Mouse (Mus musculus): ENCODE measurements around the gene Oaf. TPM values are rescaled to one million over a fixed set of nuclear protein-coding genes. Genes with fewer than 3 reads are reported as not detected.

Oaf gene
- polyA plus RNA-seq, 1 experiment from 2014 or later: 65.6 TPM

- CTCF ChIA-PET: interaction anchor here (1.8 kb wide), 1 partner anchor 14 kb away, joined by 4 read pairs; no protein-coding TSS in a partner anchor
- POLR2A ChIA-PET: no interaction called here
- no peak for DNase-seq (ENCODE audit: low read depth, low spot score)
- H3K27me3 ChIP-seq: no peaks in the 10 kb centered on the region
- ATAC-seq: no peak
- no peak for TF ChIP-seq CTCF (IDR thresholded peaks at IDR 0.05)
- in situ Hi-C loops (cut with MboI; ENCODE audit: low pct_unique_long_range_greater_than_20kb): no loop called here
Observed at GRCm38 (mm10) chr9:43235336-43235735, 4.4 kb downstream of the Oaf start.

GRCm38 (mm10) chr9:43234496-43234895, 5.2 kb downstream of the Oaf start:
- CTCF ChIA-PET: no interaction called here
- no peak for ATAC-seq
- in situ Hi-C loops (cut with MboI; ENCODE audit: low pct_unique_long_range_greater_than_20kb): no loop called here
- DNase-seq (ENCODE audit: low read depth, low spot score): no peak
- no peak for TF ChIP-seq CTCF (IDR thresholded peaks at IDR 0.05)
- H3K27me3 ChIP-seq: no peaks in the 10 kb centered on the region
- POLR2A ChIA-PET: no interaction called here

- no peak for TF ChIP-seq CTCF (IDR thresholded peaks at IDR 0.05)
- DNase-seq (ENCODE audit: low read depth, low spot score) (no peak), ATAC-seq (no peak)
- in situ Hi-C loops (cut with MboI; ENCODE audit: low pct_unique_long_range_greater_than_20kb): no loop called here
- CTCF ChIA-PET: no interaction called here
- POLR2A ChIA-PET: no interaction called here
- H3K27me3 ChIP-seq: no peaks in the 10 kb centered on the region
Observed at GRCm38 (mm10) chr9:43233515-43233914, 6.2 kb downstream of the Oaf start.

GRCm38 (mm10) chr9:43233044-43233443, 6.7 kb downstream of the Oaf start:
- in situ Hi-C loops (cut with MboI; ENCODE audit: low pct_unique_long_range_greater_than_20kb): no loop called here

GRCm38 (mm10) chr9:43232286-43232685, 7.4 kb downstream of the Oaf start:
- in situ Hi-C loops (cut with MboI; ENCODE audit: low pct_unique_long_range_greater_than_20kb): no loop called here
- no peak for ATAC-seq

More at GRCm38 (mm10) chr9:43233044-43233443, 6.7 kb downstream of the Oaf start:
- no peak for ATAC-seq
- DNase-seq (ENCODE audit: low read depth, low spot score): no peak
- ChIA-PET POLR2A (no interaction called here), CTCF (interaction anchor here (1.4 kb wide), 1 partner anchor 30 kb away, joined by 3 read pairs; no protein-coding TSS in a partner anchor)
- no peak for TF ChIP-seq CTCF (IDR thresholded peaks at IDR 0.05)
- no peaks in the 10 kb centered on the region for H3K27me3 ChIP-seq

GRCm38 (mm10) chr9:43231805-43232204, 7.9 kb downstream of the Oaf start:
- ATAC-seq (no peak), DNase-seq (ENCODE audit: low read depth, low spot score) (no peak)
- CTCF ChIA-PET: interaction anchor here (1.0 to 1.4 kb wide), 2 partner anchors 31 to 46 kb away, joined by 3 read pairs; no protein-coding TSS in a partner anchor
- in situ Hi-C loops (cut with MboI; ENCODE audit: low pct_unique_long_range_greater_than_20kb): no loop called here
- TF ChIP-seq CTCF (IDR thresholded peaks at IDR 0.05): no peak
- no peaks in the 10 kb centered on the region for H3K27me3 ChIP-seq
- POLR2A ChIA-PET: no interaction called here

More at GRCm38 (mm10) chr9:43232286-43232685, 7.4 kb downstream of the Oaf start:
- H3K27me3 ChIP-seq: no peaks in the 10 kb centered on the region
- CTCF ChIA-PET: interaction anchor here (1.0 to 1.4 kb wide), 2 partner anchors 31 to 46 kb away, joined by 3 read pairs; no protein-coding TSS in a partner anchor
- POLR2A ChIA-PET: no interaction called here
- DNase-seq (ENCODE audit: low read depth, low spot score): no peak
- TF ChIP-seq CTCF (IDR thresholded peaks at IDR 0.05): no peak

- ATAC-seq: no peak
- in situ Hi-C loops (cut with MboI; ENCODE audit: low pct_unique_long_range_greater_than_20kb): no loop called here
- ChIA-PET POLR2A (interaction anchor here (0.5 kb wide), 1 partner anchor 578 kb away, joined by 3 read pairs; no protein-coding TSS in a partner anchor), CTCF (no interaction called here)
- DNase-seq (ENCODE audit: low read depth, low spot score): no peak
- TF ChIP-seq CTCF (IDR thresholded peaks at IDR 0.05): no peak
- no peaks in the 10 kb centered on the region for H3K27me3 ChIP-seq
Observed at GRCm38 (mm10) chr9:43230886-43231285, 8.8 kb downstream of the Oaf start.

- CTCF ChIA-PET: interaction anchor here (1.0 to 1.8 kb wide), 2 partner anchors 34 to 55 kb away, joined by 3 to 5 read pairs; no protein-coding TSS in a partner anchor
- in situ Hi-C loops (cut with MboI; ENCODE audit: low pct_unique_long_range_greater_than_20kb): no loop called here
- DNase-seq (ENCODE audit: low read depth, low spot score): no peak
- POLR2A ChIA-PET: no interaction called here
- ATAC-seq: no peak
- no peaks in the 10 kb centered on the region for H3K27me3 ChIP-seq
- TF ChIP-seq CTCF (IDR thresholded peaks at IDR 0.05): no peak
Observed at GRCm38 (mm10) chr9:43229962-43230361, 9.7 kb downstream of the Oaf start.

- POLR2A ChIA-PET: no interaction called here
- no peak for ATAC-seq
- no peak for DNase-seq (ENCODE audit: low read depth, low spot score)
- CTCF ChIA-PET: interaction anchor here (1.0 to 1.8 kb wide), 2 partner anchors 35 to 56 kb away, joined by 3 to 5 read pairs; no protein-coding TSS in a partner anchor
- H3K27me3 ChIP-seq: no peaks in the 10 kb centered on the region
- in situ Hi-C loops (cut with MboI; ENCODE audit: low pct_unique_long_range_greater_than_20kb): no loop called here
- no peak for TF ChIP-seq CTCF (IDR thresholded peaks at IDR 0.05)
Observed at GRCm38 (mm10) chr9:43229398-43229895, 10.3 kb downstream of the Oaf start.

GRCm38 (mm10) chr9:43228745-43229144, 11.0 kb downstream of the Oaf start:
- CTCF ChIA-PET: interaction anchor here (1.8 kb wide), 1 partner anchor 35 kb away, joined by 5 read pairs; no protein-coding TSS in a partner anchor

GRCm38 (mm10) chr9:43227626-43228025, 12.1 kb downstream of the Oaf start:
- in situ Hi-C loops (cut with MboI; ENCODE audit: low pct_unique_long_range_greater_than_20kb): no loop called here
- no peaks in the 10 kb centered on the region for H3K27me3 ChIP-seq
- ChIA-PET POLR2A (no interaction called here), CTCF (no interaction called here)
- no peak for DNase-seq (ENCODE audit: low read depth, low spot score)
- TF ChIP-seq CTCF (IDR thresholded peaks at IDR 0.05): no peak
- no peak for ATAC-seq

More at GRCm38 (mm10) chr9:43228745-43229144, 11.0 kb downstream of the Oaf start:
- TF ChIP-seq CTCF (IDR thresholded peaks at IDR 0.05): no peak
- ATAC-seq (no peak), DNase-seq (ENCODE audit: low read depth, low spot score) (no peak)
- POLR2A ChIA-PET: no interaction called here
- in situ Hi-C loops (cut with MboI; ENCODE audit: low pct_unique_long_range_greater_than_20kb): no loop called here
- no peaks in the 10 kb centered on the region for H3K27me3 ChIP-seq

All from Patski (cell line).